Mouse (Mus musculus) R1 (cell line): ENCODE measurements around the gene Sardh.

Experiments used
- DNase-seq: peaks from one replicate; pipeline ENCODE4 v3.0.0-alpha.2; 2018; ENCODE audit warnings: low read depth, low spot score

Gene Sardh

DNA sequence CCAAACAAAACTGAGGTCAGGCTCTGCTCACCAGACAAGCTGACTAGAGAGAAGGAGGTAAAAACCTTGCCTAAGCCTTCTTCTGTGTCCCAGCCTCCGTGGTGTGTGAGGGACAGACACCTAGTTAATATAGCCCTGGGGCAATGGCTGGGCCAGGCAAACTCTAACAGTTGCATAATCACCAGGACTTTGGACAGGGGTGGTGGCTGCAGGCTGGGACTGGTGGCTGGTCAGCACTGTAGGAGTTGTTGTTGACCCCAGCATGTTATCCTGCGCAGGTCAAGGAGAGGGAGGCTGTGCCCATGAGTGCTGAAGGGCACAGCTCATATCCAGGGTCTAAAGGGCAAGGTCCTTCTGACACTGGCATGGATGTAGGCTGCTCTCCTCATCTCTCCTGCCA is at the start of gene Sardh:
Sardh (minus strand) TSS at position 127 of the 400 bp plus-strand sequence.
- no peak for DNase-seq

DNA sequence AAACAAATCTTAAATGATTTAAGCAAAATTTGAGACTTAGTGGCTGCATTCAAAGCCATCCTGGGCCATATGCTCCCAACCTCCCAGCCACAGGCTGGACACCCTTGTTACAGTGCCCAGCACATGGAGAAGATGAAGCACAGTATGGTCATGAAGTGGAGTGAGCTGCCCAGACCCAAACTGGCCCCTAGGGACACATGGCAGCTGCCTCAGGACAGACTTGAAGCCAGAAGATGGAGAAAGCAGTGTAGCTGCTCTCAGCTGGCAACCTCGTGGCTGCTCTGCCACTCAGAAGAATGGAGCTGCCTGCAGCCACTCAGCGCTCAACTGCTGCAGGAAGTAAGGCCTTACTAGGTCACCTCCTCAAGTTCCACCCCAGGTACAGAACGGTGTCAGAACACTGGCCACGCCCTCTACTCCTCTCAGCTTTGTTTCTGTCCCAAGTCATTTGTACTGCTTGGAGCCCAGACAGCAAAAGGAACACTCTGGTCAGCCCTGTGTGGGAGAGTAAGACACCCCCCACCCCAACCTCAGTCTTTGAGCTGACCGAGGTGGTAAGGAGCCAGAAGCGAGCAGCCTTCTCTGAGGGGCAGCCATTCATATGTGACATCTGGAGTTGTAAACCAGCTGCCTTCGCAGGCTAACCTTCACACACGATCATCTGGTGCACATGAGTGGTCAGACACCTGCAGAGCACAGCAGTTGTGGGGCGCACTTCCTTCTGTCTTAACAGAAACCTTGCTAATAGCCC is 48.7 kb upstream of the Sardh start:
- no peak for DNase-seq

DNA sequence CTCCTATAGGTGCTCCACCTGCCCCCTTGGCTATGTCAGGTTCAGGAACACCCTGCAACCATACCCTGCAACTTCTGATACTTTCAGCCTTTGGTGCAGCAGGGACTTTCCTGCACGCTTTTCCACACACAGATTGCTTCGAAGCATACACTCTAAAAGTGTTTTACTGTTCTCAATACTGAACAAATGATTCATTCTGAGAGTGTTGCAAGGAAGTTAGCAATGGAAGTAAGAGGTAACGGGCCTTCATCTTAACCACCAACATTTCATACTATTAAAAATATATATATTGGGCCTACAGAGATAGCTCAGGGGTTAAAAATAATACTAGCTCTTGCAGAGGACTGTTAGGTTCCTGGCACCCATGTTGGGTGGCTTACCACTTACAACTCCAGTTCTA is 46.6 kb upstream of the Sardh start:
- DNase-seq: no peak

DNA sequence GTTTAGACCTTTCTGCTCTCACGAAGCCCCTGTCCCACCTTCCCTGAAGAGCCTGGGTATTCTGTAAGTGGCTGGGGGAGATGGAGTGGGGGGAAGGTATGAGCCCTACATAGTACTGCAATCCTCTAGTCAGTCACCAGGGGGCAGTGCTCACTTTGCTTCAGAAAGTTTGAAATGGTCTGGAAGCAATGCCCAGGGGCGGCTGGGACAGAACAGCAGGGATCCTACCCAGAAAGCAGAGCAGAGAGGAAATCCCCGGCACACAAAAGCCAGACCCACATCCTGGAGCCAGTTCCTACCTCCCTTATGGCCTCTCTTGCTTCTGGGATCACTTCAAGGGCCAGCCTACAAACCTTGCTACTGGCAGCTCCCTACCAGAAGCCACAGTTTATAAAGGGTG is 40.9 kb upstream of the Sardh start:
- peak; percentile 92 for DNase-seq

DNA sequence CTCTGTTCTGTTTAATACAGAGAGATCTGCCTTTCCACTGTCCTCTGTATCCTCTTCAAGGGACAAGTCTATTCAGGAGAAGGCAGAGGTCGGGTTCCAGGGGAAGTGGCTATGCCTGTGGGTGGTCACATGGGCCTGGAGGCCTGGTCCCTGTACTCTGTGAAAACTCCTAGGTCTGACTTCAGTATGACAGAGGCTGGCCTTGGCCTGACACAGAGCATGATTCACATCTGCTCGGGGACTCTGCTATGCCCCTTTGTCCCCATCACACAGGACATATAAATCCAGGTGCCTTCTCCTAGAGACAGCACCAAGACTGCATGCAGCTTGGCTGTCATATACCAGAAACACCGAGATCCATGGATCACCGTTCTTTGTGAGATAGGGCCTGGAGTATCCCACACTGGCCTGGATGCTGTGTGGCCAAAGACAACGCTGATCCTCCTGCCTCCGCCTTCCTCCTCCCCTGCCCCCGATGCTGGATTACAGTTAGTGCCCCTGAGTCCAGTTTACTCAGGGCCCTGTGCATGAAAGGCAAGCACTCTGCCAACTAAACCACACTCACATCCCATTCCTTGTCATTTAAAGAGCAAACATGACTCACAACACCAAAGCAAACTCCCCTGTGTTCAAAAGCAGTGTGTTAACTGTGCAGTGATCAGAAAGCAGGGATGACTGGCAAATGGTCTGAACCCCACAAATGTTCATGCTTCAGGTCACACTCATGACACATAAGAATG is 39.0 kb upstream of the Sardh start:
- no peak for DNase-seq

DNA sequence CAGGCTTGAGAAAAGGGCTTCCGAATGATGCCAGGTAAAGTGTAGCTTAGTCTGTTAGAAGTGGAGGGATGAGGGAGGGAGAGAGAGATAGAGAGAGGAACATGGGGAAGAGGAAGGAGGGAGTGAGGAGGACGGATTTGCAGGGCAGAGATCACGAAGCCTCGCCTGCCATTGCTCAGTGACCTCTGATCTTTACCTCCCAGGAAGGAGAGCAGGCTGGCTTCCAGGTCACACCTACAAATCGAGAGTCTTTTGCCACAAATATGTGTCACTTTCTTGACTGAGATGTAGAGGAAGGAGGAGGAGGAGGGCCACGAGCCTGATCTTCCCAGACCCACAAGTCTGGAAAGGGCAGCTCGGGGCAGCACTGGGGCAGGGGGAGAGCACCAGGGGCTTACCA is 36.3 kb upstream of the Sardh start:
- no peak for DNase-seq

DNA sequence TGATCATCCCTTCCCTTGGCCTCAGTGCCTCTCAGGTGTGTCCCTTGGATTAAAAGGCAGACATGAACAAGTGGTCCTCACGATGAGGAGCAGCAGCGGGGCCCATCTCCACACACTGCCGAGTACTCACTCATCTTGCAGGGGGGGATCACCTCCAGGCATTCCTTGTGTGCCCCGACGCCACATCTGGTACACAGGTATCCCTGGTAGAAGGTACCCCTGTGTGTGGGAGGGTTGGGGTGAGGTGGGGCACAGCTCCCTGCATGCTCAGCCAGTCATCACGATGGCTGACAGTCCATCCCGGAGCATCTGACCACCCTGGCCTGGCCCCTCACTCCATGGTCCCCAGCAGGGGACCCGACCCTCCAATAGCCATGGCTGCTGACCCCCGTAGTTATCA is 33.6 kb upstream of the Sardh start:
- DNase-seq: no peak

DNA sequence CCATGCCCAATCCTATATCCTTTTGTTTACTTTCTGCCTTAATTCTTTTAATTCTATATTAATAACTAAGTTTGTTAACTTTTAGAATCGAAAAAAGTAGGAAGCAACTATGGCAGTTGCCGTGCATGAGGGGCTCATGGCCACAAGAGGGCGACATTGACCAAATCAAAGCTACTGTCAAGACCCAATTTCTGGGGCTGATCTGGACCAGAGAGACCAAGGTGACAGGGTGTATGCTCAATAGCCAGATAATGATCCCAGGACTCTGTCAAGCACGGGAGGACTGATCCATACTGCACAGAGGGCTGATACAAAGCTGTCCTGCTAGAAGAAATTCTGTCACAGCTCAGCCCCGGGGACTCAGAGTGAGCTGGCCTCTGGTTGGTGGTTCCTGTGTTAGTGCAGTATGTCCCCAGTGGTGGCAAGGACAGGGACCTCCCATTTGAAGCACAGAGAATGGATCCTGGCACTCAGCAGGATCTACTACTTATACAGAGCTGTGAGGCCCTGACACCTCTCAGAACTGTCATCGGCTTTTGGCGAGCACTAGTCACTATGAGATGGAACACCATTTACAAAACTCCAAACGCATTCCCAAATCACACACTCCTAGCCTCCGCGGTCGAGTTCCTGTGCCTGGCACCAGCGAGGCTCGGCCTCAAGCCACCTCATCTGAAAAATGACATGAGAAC is 32.9 kb upstream of the Sardh start:
- DNase-seq: peak; percentile 63

DNA sequence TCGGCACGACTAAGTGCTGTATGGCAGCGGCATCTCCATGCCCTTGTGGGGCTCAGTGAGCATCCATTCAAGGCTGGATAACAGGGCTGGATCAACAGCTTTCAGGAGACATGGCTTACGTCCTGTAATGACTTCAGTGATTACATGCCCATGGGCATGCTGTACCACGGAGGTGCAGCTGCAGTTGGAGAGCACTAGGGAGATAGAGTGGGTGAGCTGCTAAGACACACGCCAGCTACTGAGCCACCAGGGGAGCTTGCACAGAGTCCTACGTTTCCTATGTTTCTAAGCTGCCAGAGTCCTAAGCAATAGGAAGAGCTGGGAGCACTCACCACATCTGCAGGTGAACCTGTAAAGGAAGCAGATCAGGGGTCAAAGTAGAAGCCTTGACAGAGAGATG is 30.7 kb upstream of the Sardh start:
- no peak for DNase-seq

DNA sequence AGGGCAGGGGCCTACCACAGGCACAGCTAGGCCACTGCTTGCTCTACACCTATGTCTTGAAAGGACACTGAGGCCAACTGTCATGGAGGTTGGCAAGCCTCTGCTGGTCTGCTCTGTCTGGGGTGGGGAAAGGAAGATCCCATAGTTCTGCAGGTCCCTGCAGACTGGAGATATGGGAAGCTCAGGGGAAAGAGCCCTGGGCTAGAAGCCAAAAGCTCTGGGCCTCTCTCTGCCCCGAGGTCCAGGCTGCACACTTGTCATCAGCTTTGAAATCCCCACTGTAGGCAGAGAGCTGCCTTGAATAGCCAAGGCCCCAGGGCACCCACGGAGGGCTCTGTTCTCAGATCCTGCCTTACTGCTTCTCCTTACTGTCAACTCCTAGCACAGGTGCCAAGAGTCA is 20.2 kb upstream of the Sardh start:
- DNase-seq: no peak

DNA sequence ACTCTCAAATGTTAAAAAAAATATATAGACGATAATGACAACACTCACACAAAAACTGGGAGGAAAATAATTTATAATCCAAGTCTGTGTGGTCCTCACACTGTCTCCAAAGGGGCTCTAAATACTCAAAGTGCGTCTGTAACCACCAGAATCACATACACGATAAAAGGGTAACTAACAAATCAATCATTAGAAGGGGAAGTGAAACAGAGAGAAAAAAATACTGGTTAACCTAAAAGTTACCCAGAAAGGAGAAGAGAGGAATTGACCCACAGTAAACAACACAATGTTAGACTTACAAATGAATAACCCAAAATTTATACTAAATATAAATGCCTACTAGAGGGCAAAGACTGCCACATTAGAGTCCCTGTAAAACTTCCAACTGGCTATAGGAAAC is 17.7 kb upstream of the Sardh start:
- no peak for DNase-seq

DNA sequence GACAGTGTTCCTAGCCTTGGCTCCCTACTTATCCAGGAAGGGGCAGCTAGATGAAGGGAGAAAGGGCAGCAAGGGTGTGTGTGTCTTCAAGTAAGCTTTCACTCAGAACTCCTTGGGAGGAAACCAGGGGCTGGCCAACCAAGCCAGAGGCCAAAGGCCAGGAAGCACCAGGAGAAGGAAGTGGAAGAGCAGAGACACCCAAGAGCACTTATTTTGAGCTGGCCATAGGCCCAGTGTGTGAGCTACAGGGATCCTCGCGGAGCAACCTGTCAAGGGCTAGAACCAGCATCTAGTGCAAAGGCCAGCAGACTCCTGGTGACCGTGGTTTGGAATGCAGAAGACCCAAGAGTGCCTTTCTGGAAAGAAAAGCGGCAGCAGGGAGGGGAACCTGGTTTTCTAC is 14.8 kb upstream of the Sardh start:
- DNase-seq: no peak

DNA sequence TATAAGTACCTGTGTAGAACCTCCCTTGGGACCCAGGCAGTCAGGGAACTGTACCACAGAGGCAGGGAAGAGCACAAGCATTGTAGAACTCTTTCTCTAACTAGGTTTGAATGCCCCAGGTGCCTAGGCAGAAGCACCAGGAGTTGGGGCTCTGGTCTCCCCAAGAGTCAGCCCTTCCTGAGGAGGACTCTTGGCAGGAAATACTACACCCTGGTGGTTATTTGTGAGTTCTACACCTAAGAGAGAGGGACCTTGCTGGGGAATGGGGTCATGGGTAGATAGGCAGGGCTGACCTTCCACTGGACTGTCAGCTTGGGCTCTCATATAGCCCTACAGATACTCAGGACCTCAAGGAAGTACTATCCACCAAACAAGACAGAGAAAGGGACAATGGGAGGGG is 3.3 kb upstream of the Sardh start:
- no peak for DNase-seq

DNA sequence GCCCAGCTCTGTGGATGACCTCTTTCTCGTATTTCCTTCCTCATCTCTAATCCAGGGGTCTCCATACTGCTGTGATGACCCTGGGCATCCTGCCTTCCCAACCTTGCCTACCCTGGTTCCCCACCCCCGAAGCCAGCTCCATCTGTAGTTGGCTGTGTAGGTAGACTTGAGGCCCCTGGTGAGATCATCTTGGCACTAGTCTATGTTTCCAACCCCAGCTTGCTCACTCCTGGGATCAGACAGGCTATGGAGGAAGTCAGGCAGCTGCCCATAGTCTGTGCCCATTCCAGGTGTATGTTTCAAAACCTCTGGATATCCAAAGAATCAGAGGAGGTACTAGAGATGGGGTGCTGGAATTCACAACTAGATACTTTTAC is 662 bp downstream of the Sardh start:
- DNase-seq: no peak

DNA sequence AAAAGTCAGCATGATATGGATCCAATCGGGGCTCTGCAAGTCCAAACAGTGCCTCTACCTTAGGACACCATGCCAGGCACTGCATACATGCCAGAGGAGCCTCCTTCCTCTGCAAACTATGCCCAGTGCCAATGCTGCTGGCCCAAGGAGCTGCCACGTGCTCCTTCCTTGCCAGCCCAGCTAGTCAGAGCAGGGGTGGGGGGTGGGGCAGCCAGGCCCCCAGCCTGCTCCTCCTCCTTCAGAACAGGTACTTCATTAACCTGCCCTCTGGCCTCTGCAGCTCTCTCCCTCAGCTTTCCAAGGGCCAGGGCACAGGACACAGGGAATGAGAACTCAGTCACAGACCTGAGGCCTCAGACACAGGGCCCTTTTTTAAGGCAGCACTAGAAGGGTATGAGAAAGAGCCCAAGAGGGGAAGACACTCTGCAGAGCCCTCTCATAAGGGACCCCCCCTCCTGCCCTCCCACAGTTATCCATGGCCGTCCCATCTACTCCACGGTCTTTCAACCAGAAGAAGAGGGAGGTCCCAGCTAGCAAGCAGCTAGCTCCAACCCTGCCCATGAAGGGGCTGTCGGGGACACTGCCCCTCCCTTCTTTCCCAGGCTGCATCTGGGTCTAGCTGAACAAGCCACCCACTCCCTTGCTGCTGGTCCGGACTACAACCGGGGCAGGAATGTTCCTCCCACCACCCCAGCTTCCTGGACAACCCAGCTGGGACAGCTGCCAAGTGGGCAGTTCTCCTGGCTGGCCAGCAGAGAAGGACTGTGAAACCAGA is 1.2 kb downstream of the Sardh start:
- DNase-seq: no peak

DNA sequence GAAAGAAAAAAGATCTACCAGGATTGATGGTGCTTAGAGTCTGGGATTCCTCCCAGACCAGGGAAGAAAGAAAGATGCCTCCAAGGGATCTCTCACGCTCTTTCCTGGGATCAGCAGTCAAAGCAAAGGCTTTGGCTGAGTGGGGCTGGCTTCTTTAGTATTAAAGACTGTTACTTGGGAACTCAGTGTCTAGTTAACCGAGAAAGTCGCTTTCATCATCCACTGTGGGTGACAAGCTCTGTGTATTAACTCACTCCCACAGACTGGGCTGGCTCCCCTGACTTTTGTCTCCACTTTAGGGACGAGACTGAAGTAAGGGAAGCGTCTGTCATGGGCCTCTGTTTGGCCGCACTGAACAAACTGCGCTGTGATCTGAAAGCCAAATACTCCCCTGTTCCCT is 2.2 kb downstream of the Sardh start:
- DNase-seq: no peak

DNA sequence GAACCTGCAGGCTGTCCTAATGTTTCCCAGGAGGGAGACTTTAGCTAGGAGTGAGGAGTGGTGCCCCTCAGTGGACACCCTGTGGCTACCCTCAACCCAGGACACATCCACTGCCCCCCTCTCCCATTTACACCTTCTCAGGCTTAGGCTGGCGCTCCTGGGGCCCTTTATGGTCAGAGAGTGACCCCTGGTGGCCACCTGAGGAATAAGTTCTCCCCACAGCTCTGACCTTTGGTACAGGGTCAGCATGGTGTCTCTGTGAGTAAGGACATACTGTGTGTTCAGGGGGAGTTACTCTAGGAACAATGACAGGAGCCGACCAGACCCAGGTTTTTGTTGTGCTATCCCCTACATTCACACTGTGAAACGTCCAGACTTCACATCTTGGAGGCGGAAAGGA is 10.8 kb downstream of the Sardh start:
- DNase-seq: peak; percentile 56

DNA sequence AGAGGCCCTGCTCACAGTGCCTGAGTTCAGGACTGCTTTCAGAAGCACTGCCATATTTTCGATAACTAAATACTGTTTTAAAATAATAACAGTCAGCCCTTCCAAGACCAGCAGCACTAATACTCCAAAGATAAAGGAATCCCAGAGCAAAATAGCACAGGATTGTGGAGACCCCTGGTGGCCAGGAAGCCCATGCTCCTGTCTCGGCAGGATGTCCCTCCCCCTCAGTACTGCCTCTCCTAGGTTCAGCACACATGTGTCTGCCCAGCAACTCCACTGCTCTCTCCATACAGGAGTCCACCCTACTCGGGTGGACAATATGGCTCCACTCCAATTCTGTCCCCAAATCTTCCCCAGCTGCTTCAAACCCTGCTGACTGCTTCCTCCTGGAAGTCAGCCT is 12.4 kb downstream of the Sardh start:
- DNase-seq: peak; percentile 44

DNA sequence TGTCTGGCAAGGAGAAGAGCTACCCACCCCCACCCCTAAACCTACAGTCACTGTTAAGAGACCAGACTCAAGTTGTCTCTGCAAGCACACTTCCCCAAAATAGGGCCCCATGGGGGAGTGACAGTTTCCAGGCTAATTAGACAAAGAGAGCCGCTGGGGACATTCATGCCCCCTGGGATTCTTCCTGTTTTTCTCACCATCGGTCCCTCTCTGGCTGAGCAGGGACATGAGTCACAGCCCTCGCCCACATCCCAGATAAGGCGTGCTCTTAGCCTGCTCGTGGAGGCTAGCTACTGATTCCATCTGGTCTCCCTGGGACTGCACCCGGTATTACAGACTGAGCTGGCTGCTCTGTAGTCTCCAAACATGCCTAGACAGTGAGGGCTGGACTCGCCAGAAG is 15.8 kb downstream of the Sardh start:
- DNase-seq: no peak

DNA sequence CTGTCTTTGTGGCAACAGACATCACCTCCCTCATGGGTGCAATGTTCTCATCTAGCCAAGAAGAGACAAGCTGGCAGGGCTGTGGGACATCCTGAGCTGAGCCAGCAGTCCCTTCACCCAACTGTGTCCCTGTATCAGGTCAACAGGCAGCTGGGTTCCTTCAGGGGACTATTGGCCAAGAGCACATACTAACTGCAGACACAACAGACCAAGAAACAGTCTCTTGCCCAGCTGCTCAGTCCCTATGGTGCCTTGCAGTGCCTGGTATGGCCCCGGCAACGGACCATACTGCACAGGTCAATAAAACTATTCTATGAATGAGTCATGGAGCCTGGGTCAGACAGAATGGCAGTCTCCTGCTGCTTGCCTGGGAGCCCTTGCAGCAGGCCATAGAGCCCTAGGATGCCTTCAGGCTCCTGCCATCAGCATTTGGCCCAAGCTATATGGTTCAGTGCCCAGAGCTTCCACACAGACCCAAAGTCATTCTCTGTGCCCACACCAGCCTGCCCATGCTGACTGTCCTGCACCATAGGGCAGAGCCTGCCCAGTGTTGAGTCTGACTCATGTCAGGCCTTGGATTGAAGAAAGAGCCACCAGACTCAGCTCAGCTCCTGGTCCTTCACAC is 18.5 kb downstream of the Sardh start:
- no peak for DNase-seq

DNA sequence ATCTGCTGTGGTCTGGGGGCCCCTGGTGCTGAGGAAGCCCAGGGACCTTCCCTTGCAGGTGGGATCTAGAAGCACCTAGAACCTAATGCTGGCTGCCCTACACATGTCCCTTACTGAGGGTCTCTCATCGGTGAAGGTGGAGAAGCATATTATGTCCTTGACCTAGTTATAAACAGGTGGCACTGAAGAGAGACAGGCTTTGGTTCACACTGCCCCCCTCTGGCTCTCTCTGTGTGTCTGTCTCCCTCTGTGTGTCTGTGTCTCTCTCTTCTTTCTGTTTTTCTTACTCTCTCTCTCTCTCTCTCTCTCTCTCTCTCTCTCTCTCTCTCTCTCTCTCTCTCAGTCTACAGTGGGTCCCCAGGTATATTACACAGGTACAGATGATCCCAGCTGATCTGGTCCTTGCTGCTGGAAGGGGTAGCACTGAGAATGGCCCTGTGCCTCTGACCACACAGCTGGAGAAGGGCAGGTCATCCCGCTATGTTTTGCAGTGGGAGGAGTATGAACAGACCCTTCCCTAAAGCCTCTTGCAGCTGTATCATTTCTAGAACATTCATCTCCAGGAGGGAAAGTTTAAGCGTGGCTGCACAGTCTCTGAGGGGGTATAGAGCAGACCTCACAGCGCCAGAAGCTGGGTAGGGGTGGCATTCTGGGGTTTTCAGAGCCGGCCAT is 19.2 kb downstream of the Sardh start:
- no peak for DNase-seq
